Mouse (Mus musculus): ENCODE measurements around the gene Gm10220. TPM values are rescaled to one million over a fixed set of nuclear protein-coding genes. Genes with fewer than 3 reads are reported as not detected.

Gene Gm10220
- polyA plus RNA-seq, 1 experiment from 2014 or later = not detected

Other genes starting within 250 kb of the Gm10220 start
- not detected in 2 replicates for gene Gm21663, start 179.0 kb downstream of the Gm10220 start, polyA plus RNA-seq (2016; fragmentation: Nextera tagmentation; extraction: Ambion mirVana)
- not detected in 2 replicates for gene Gm21671, start 167.0 kb downstream of the Gm10220 start, polyA plus RNA-seq (2016; fragmentation: Nextera tagmentation; extraction: Ambion mirVana)
- gene Gm21680, start 148.8 kb downstream of the Gm10220 start, polyA plus RNA-seq (2016; fragmentation: Nextera tagmentation; extraction: Ambion mirVana) = 0.08 TPM in 1 of 2 replicates, not detected in the other
- gene Gm21698, start 132.8 kb downstream of the Gm10220 start, polyA plus RNA-seq (2016; fragmentation: Nextera tagmentation; extraction: Ambion mirVana) = 0.20 TPM in 1 of 2 replicates, not detected in the other
- not detected in 2 replicates for gene Gm1979, start 116.6 kb downstream of the Gm10220 start, polyA plus RNA-seq (2016; fragmentation: Nextera tagmentation; extraction: Ambion mirVana)
- not detected in 2 replicates for gene Gm5862, start 98.5 kb downstream of the Gm10220 start, polyA plus RNA-seq (2016; fragmentation: Nextera tagmentation; extraction: Ambion mirVana)
- gene Speer4a, start 81.9 kb downstream of the Gm10220 start, polyA plus RNA-seq (2016; fragmentation: Nextera tagmentation; extraction: Ambion mirVana) = not detected in 2 replicates
- gene Gm7347, start 62.8 kb downstream of the Gm10220 start, polyA plus RNA-seq (2016; fragmentation: Nextera tagmentation; extraction: Ambion mirVana) = not detected in 2 replicates
- not detected in 2 replicates for gene Gm10471, start 32.1 kb downstream of the Gm10220 start, polyA plus RNA-seq (2016; fragmentation: Nextera tagmentation; extraction: Ambion mirVana)
- not detected in 2 replicates for gene 5031410I06Rik, start 16.1 kb downstream of the Gm10220 start, polyA plus RNA-seq (2016; fragmentation: Nextera tagmentation; extraction: Ambion mirVana)
- gene Gm7361, start 136.3 kb upstream of the Gm10220 start, polyA plus RNA-seq (2016; fragmentation: Nextera tagmentation; extraction: Ambion mirVana) = 0.06 TPM in 1 of 2 replicates, not detected in the other

Measured in hindbrain, embryonic 12.5 days (tissue).